In the genomic region with DNA sequence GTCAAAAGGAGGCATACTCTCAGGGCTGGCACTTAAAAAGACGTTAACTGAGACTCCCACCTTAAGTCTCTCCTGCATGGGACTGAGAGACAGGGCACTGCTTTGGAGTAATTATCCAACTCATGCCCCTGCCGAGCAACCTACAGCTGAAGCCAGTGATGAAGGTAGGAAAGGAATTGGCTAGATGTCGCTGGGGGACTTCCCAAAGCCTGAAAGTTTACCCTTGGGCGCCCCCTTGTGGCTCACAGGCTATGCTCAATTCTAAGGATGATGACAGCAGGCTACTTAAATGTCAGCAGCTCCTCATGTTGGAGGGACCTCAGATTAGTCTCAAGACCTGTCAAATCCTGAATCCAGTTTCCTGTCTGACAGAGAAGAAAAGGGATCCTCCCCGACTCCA, we compare ENCODE assay signal across 9 mouse cellular contexts. TPM values are rescaled to one million over a fixed set of nuclear protein-coding genes. Genes with fewer than 3 reads are reported as not detected.
DNase-seq lines count a peak whose midpoint lies in the region; ATAC-seq lines count a peak whose summit lies in the region.
"Had no signal": no experiment of that assay in that cellular context is flagged by ENCODE, and none has a peak within 500 bp of the region (broad histone marks: within the 10 kb centered on the region; RNA-seq: fewer than 3 reads in every experiment).

No protein-coding gene starts in this region.

- H3K4me2 ChIP-seq in hindbrain, embryonic 12.5 days (replicated peaks), result no peak overlapping the region
- H3K4me2 ChIP-seq: midbrain, embryonic 12.5 days had no signal

- DNase-seq in MN1 (ENCODE audit: low spot score), result peak; percentile 87
- peak; percentile 89 to 93 for DNase-seq in cerebellum, adult 18-20 months
- DNase-seq in forelimb bud, embryonic 11.5 days (ENCODE audit: low read depth, low spot score), result peak; percentile 86
- peak; percentile 79 for DNase-seq in layer of hippocampus, adult 9-11 months
- peak; percentile 82 for DNase-seq in lung, postnatal 25 days (ENCODE audit: low spot score)
- DNase-seq in retina, postnatal 7 days (ENCODE audit: low read depth, low spot score), result peak; percentile 82
- DNase-seq in thymus, postnatal 4 days, result peak; percentile 96

- no peak overlapping the region for H3K27ac ChIP-seq in hindbrain, embryonic 12.5 days
- H3K27ac ChIP-seq: midbrain, embryonic 12.5 days had no signal

- H3K36me3 ChIP-seq in hindbrain, embryonic 12.5 days, result no peaks in the 10 kb centered on the region
- H3K36me3 ChIP-seq: midbrain, embryonic 12.5 days had no signal

- no peak overlapping the region for H3K9ac ChIP-seq in hindbrain, embryonic 12.5 days
- H3K9ac ChIP-seq: midbrain, embryonic 12.5 days had no signal

- WGBS in hindbrain, embryonic 12.5 days, result 8% methylated on average over 5 of the region's 5 CpGs

- no peaks in the 10 kb centered on the region for H3K9me3 ChIP-seq in hindbrain, embryonic 12.5 days (replicated peaks)
- H3K9me3 ChIP-seq: midbrain, embryonic 12.5 days had no signal

- H3K27me3 ChIP-seq in hindbrain, embryonic 12.5 days, result no peaks in the 10 kb centered on the region
- H3K27me3 ChIP-seq: midbrain, embryonic 12.5 days had no signal

- no peak overlapping the region for H3K4me3 ChIP-seq in hindbrain, embryonic 12.5 days
- H3K4me3 ChIP-seq: midbrain, embryonic 12.5 days had no signal

- H3K4me1 ChIP-seq in hindbrain, embryonic 12.5 days, result peaks cover 4% of the 10 kb centered on the region; the same call in 1 of the 2 replicates
- H3K4me1 ChIP-seq: midbrain, embryonic 12.5 days had no signal

- ATAC-seq in hindbrain, embryonic 12.5 days (ENCODE audit: low FRiP score), result 0 out of 2 replicates have a peak, but pooled peaks have one; percentile 11

RNA-seq across cellular contexts. Expression of a gene that starts 35.7 kb away (rescaled TPM):
- polyA plus RNA-seq in hindbrain, embryonic 12.5 days (2016; fragmentation: Nextera tagmentation; extraction: Ambion mirVana), result not detected in 2 replicates
- polyA plus RNA-seq: midbrain, embryonic 12.5 days had no signal

RNA-seq across cellular contexts. Expression of a gene that starts 43.9 kb away (rescaled TPM):
- 119 and 122 TPM in 2 replicates for polyA plus RNA-seq in hindbrain, embryonic 12.5 days (2016; fragmentation: Nextera tagmentation; extraction: Ambion mirVana)

RNA-seq across cellular contexts. Expression of a gene that starts 44.0 kb away (rescaled TPM):
- 120 and 127 TPM in 2 replicates for polyA plus RNA-seq in hindbrain, embryonic 12.5 days (2016; fragmentation: Nextera tagmentation; extraction: Ambion mirVana)

RNA-seq across cellular contexts. Expression of a gene that starts 44.5 kb away (rescaled TPM):
- 13.8 and 14.0 TPM in 2 replicates for polyA plus RNA-seq in hindbrain, embryonic 12.5 days (2016; fragmentation: Nextera tagmentation; extraction: Ambion mirVana)

RNA-seq across cellular contexts. Expression of a gene that starts 50.4 kb away (rescaled TPM):
- polyA plus RNA-seq in hindbrain, embryonic 12.5 days (2016; fragmentation: Nextera tagmentation; extraction: Ambion mirVana), result 32.2 and 32.4 TPM in 2 replicates
